Mouse (Mus musculus): ENCODE data around the gene Zfp768.

Zfp768 gene

GRCm38 (mm10) chr7:127308431-127308830, 37.0 kb downstream of the Zfp768 start:
- no peak for DNase-seq (ENCODE audit: low read depth, low spot score)

- no peak for DNase-seq (ENCODE audit: low read depth, low spot score)
Observed at GRCm38 (mm10) chr7:127297586-127298193, 47.7 kb downstream of the Zfp768 start.

- no peak for DNase-seq (ENCODE audit: low read depth, low spot score)
Observed at GRCm38 (mm10) chr7:127296786-127297555, 48.4 kb downstream of the Zfp768 start.

- DNase-seq (ENCODE audit: low read depth, low spot score) = no peak
Observed at GRCm38 (mm10) chr7:127296098-127296497, 49.3 kb downstream of the Zfp768 start, which contains the start of gene Itgal. Itgal (plus strand) TSS chr7:127296260.
